Mouse (Mus musculus) liver, embryonic 11.5 days (tissue): Measurements from ENCODE around the gene Aanat. TPM values are rescaled to one million over a fixed set of nuclear protein-coding genes. Genes with fewer than 3 reads are reported as not detected.
"Not testable (repeated sequence)": the region's sequence is repeated elsewhere in the genome, so short reads cannot be mapped to it uniquely, and the experiment has no call there.

Source experiments
- ATAC-seq: fragments of 200-750 bp; cut with Nextera tagmentation; replicated peaks from 2 replicates; pipeline ENCODE4 v1.8.0; 2017; ENCODE audit warnings: moderate number of reproducible peaks, mild to moderate bottlenecking, moderate TSS enrichment, moderate library complexity; ENCODE audit not compliant: low FRiP score
- DNase-seq: peaks from one replicate; pipeline ENCODE4 v3.0.0-alpha.2; 2017; ENCODE audit warnings: low spot score
- H3K27ac ChIP-seq: fragments of 300-500 bp; sonication (generic); 2 replicates; pipeline ENCODE4 v1.5.1; 2014; ENCODE audit warnings: mild to moderate bottlenecking, low read depth, low read length, control low read depth
- H3K27me3 ChIP-seq: fragments of 300-500 bp; sonication (generic); replicated peaks from 2 replicates; pipeline ENCODE4 v1.6.1; 2014; ENCODE audit warnings: low read length, mixed read lengths; ENCODE audit not compliant: control insufficient read depth, insufficient read depth
- H3K36me3 ChIP-seq: fragments of 300-500 bp; sonication (generic); 2 replicates; pipeline ENCODE4 v1.6.1; 2014; ENCODE audit warnings: mild to moderate bottlenecking, low read length, moderate library complexity, mixed read lengths; ENCODE audit not compliant: control insufficient read depth, insufficient read depth
- H3K4me1 ChIP-seq: fragments of 300-500 bp; sonication (generic); replicated peaks from 2 replicates; pipeline ENCODE4 v1.6.1; 2014; ENCODE audit warnings: low read length, mixed read lengths; ENCODE audit not compliant: control insufficient read depth, insufficient read depth
- H3K4me2 ChIP-seq: fragments of 300-500 bp; sonication (generic); 2 replicates; pipeline ENCODE4 v1.6.1; 2014; ENCODE audit warnings: mild to moderate bottlenecking, control low read depth, moderate library complexity
- H3K4me3 ChIP-seq: fragments of 300-500 bp; sonication (generic); 2 replicates; pipeline ENCODE4 v1.5.1; 2014; ENCODE audit warnings: low read depth, low read length, control low read depth
- H3K9ac ChIP-seq: fragments of 300-500 bp; sonication (generic); 2 replicates; pipeline ENCODE4 v1.6.1; 2014; ENCODE audit warnings: low read depth, low read length, control low read depth
- H3K9me3 ChIP-seq: fragments of 300-500 bp; sonication (generic); 2 replicates; pipeline ENCODE4 v1.6.1; 2016; ENCODE audit warnings: low read length, inconsistent platforms, mixed read lengths; ENCODE audit not compliant: control insufficient read depth
- WGBS: fragments of 180-500 bp; shearing (Covaris S2); extraction: QIAGEN DNeasy Blood & Tissue Kit; methylation state at CpG from one replicate; pipeline ENCODE4 v1.1.7; 2014; 5-methylcytosine and 5-hydroxymethylcytosine counted together
- polyA plus RNA-seq: library from polyadenylated mRNA; unstranded; fragments of >200 nt; fragmentation: Nextera tagmentation; extraction: Ambion mirVana; gene quantifications from 2 replicates; pipeline ENCODE4 v1.2.1, GENCODE M21; 2014

Aanat gene
- polyA plus RNA-seq, 1 experiment from 2014 or later: not detected

DNA sequence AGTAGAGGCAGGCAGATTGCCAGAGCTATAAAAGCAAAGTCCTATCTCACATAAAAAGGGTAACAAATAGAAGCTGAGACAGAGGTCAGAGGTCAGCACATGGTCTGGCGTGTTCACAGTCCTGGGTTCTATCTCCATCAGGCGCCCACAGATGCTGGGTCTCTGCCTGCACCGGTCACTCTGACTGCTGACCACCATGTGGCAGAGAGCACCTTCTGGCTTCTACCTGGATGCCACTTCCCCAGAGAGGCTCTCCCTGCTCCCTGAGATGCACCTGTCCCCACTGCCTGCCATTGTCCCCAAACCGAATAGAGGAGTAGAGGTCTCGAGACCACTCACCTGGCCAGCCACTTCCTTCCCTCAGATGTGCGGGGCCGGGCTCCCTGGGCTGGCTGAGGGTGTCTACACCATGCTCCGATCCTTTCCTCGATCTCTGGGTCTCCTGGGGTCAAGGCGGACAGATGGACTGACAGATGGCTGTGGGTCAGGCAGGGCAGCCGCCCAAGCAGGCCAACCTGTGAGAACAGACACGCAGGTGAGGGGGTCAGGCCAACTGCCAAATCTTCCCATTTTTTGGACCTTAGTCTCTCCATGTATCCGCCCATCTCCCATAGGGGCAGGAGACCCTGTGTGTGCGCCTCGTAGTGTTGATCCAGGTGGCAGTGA lies 23.9 kb downstream of the Aanat start:
- H3K9me3 ChIP-seq: no peaks in the 10 kb centered on the region
- peaks cover 31% of the 10 kb centered on the region for H3K4me1 ChIP-seq
- ATAC-seq (no peak), DNase-seq (no peak)
- H3K27me3 ChIP-seq: no peaks in the 10 kb centered on the region
- H3K4me2 ChIP-seq: no peak overlapping the region
- peaks cover 8% of the 10 kb centered on the region; the same call in 1 of the 2 replicates for H3K36me3 ChIP-seq
- H3K27ac ChIP-seq: no peak overlapping the region
- no peak overlapping the region for H3K4me3 ChIP-seq
- no peak overlapping the region for H3K9ac ChIP-seq
- 85% methylated on average over 15 of the region's 15 CpGs for WGBS

DNA sequence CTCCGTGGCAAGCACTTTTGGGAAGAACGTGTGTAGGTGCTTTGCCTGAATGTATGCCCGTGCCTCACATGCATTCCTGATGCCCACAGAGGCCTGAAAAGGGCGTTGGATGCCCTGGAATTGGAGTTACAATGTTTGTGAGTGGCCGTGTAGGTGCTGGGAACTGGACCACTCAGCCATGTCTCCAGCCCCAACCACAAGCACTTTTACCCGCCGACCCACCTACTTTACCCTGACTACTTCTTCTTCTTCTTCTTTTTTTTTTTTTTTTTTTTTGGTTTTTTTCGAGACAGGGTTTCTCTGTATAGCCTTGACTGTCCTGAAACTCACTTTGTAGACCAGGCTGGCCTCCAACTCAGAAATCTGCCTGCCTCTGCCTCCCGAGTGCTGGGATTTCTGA lies 24.9 kb downstream of the Aanat start:
- H3K4me2 ChIP-seq, H3K9ac ChIP-seq, ATAC-seq, H3K4me3 ChIP-seq, H3K9me3 ChIP-seq, H3K27ac ChIP-seq, H3K36me3 ChIP-seq, DNase-seq, H3K27me3 ChIP-seq: not testable (repeated sequence)
- peaks cover 42% of the 10 kb centered on the region for H3K4me1 ChIP-seq
- 83% methylated on average over 9 of the region's 9 CpGs for WGBS

DNA sequence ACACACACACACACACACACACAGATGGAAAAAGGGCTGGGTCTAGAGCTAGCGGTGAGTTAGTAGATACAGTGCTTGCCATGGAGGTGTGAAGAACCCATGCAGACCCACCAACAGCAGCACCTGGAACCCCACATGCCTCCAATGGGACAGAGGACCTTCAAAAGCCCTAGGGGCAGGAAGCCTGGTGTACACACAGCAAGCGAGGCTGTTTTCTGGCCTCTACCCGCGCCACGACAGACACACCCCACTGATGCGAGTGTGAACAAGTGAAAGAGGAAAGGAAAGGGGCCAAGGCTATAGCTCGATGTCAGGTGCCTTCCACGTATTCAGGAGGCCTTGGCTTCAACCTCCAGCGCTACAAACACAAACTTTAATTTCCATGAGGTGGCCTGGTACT lies 25.7 kb downstream of the Aanat start:
- Histone ChIP-seq H3K27ac (no peak overlapping the region), H3K4me3 (no peak overlapping the region), H3K4me1 (peaks cover 49% of the 10 kb centered on the region), H3K36me3 (0 out of 2 replicates have a peak, but pooled peaks cover under 1% of the 10 kb centered on the region), H3K9ac (no peak overlapping the region), H3K27me3 (no peaks in the 10 kb centered on the region), H3K4me2 (no peak overlapping the region), H3K9me3 (no peaks in the 10 kb centered on the region)
- DNase-seq (no peak), ATAC-seq (no peak)
- WGBS: 83% methylated on average over 9 of the region's 9 CpGs

DNA sequence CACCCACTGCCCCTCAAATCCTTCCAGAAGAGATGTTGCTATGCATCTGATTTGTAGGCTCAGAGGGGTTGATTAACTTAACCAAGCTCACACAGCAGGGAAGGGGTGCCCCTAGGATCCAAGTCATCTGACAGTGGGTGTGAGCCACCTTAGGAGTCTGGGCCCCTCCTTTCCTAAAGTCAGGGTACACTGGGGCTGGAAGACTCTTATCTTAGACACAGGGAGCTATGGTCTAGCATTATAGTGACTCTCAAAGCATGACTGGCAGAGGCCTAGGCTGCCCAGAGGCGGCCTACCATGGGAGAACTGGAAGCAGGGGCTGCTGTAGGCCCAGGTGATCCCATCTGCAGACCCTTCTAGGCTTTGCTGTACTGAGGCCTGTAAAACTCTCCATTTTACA lies 26.3 kb downstream of the Aanat start:
- no peaks in the 10 kb centered on the region for H3K27me3 ChIP-seq
- 0 out of 2 replicates have a peak, but pooled peaks have one; percentile 21 for ATAC-seq
- H3K27ac ChIP-seq: no peak overlapping the region
- 91% methylated on average over 1 of the region's 1 CpGs for WGBS
- no peak overlapping the region for H3K9ac ChIP-seq
- no peak overlapping the region for H3K4me2 ChIP-seq
- no peak overlapping the region for H3K4me3 ChIP-seq
- no peaks in the 10 kb centered on the region for H3K36me3 ChIP-seq
- DNase-seq: no peak
- no peaks in the 10 kb centered on the region for H3K9me3 ChIP-seq
- peaks cover 55% of the 10 kb centered on the region for H3K4me1 ChIP-seq

DNA sequence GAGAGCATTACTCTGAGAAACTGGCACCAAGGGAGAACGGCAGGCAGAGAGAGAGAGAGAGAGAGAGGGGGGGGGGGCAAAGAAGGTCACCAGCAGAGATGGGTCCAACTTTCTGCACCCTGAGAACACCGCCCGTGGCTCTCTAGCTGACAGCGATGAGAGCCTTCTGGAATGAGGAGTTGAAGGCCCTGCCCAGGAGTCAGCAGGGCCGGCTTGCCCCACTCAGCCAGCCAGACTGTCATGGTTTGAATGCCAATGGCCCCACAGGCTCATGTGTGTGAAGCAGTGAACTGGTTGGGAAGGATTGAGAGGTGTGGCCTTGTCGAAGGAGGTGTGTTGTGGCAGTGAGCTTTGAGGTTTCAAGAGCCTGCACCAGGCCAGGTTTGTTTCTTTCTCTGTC lies 27.0 kb downstream of the Aanat start:
- no peaks in the 10 kb centered on the region for H3K36me3 ChIP-seq
- no peak overlapping the region for H3K4me2 ChIP-seq
- H3K9me3 ChIP-seq: no peaks in the 10 kb centered on the region
- no peak for DNase-seq
- no peak overlapping the region for H3K4me3 ChIP-seq
- WGBS: 91% methylated on average over 6 of the region's 6 CpGs
- no peak for ATAC-seq
- H3K9ac ChIP-seq: no peak overlapping the region
- H3K27ac ChIP-seq: no peak overlapping the region
- H3K4me1 ChIP-seq: peaks cover 60% of the 10 kb centered on the region
- H3K27me3 ChIP-seq: no peaks in the 10 kb centered on the region

DNA sequence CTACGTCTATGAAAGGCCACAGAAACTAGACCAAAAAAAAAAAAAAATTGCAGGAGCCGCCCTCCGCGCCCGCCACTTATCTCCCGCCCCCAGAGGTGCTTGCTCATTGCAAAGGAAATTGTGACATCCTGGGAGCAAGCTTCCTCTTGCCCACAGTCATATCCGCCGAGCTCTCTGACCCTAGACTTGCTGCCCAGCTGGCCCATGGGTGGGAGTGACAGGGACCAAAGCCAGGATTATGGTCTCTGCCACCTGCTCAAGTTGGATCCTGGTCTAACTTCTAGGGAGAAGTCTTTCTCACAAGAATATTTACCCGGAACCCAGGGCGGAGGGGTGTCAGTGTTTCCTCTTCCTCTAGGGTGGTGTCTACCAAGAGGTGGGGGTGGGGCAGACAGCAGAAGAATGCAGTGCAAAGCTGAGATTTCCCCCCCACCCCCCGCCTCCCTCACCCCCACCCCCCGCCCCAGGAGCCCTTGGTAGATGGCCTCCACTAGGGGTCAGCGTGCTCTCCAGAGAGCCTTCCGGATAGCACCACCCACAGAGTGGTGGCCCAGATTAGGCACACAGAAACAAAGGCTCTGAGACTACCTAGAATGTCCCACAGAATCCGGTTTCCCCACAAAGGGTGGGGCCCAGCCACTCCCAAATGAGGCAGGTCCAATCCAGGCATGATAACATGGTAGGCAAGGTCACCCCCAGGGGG lies 29.7 kb downstream of the Aanat start:
- WGBS: 20% methylated on average over 15 of the region's 15 CpGs
- Histone ChIP-seq H3K9me3 (no peaks in the 10 kb centered on the region), H3K4me3 (peak overlapping the region; percentile 7; the same call in 1 of the 2 replicates), H3K9ac (no peak overlapping the region), H3K4me1 (peaks cover 72% of the 10 kb centered on the region), H3K27me3 (no peaks in the 10 kb centered on the region), H3K36me3 (no peaks in the 10 kb centered on the region), H3K4me2 (peak overlapping the region; percentile 63), H3K27ac (peak overlapping the region; percentile 73)
- ATAC-seq (peak; percentile 69), DNase-seq (peak; percentile 77)

DNA sequence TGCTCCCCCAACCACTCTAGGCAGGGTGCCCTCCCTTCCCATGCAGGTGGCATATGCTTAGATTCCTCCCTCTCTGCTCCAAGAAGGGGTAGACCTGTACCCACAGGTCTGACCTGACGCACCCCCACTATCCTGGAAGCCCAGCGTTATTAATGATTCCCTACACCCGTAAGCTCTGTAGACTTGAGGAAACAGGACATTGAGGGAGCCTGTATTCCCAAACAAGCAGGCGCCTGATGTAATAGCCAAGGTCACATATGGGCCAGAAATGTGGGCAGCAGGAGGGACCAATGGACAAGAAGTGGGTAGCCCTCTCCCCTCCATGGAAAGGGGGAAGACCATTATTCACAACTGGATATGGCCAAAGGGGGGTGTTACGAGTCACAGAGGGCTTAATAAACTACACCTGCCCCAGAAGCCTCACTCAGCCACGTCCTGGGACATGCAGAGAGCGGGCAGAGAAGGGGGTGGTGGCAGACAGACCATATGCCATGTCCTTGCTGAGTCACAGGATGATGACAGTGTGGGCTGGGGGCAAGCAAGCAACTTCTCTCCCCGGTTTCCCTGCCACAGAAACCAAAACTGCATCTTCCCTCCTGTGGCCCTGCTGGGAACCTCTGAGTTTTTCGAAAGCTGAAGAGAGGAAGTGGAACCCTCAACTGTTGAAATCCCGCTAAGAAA lies 30.3 kb downstream of the Aanat start:
- 52% methylated on average over 10 of the region's 10 CpGs for WGBS
- no peaks in the 10 kb centered on the region for H3K9me3 ChIP-seq
- H3K36me3 ChIP-seq: no peaks in the 10 kb centered on the region
- no peak for ATAC-seq
- peak overlapping the region; percentile 23; the same call in 1 of the 2 replicates for H3K9ac ChIP-seq
- H3K27ac ChIP-seq: peak overlapping the region; percentile 73
- no peak for DNase-seq
- H3K4me2 ChIP-seq: peak overlapping the region; percentile 63
- no peak overlapping the region for H3K4me3 ChIP-seq
- H3K27me3 ChIP-seq: no peaks in the 10 kb centered on the region
- H3K4me1 ChIP-seq: peaks cover 79% of the 10 kb centered on the region

DNA sequence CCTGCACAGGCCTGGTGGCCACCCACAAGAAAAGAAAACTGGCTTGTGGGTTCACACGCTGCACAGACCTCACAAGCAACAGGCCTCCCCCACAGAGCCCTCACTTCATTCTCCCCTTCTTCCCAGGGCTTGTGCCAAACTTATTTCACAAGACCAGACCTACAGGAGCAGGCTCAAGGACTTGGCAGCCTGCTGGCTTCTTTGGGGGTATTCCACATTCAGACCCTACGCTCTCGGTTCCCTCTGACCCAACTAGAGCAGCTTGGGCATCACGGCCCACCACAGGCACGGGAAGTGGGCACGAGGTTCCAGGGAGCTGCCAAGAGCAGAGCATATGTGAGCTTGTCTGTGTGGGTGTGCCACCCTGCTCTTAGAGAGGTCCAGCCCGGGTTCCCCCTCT lies 31.4 kb downstream of the Aanat start:
- no peak overlapping the region; the same call in 1 of the 2 replicates for H3K9ac ChIP-seq
- H3K27me3 ChIP-seq: no peaks in the 10 kb centered on the region
- H3K4me3 ChIP-seq: no peak overlapping the region
- WGBS: 83% methylated on average over 7 of the region's 7 CpGs
- H3K9me3 ChIP-seq: no peaks in the 10 kb centered on the region
- no peak for ATAC-seq
- H3K4me2 ChIP-seq: peak overlapping the region; percentile 5; the same call in 1 of the 2 replicates
- H3K4me1 ChIP-seq: peaks cover 88% of the 10 kb centered on the region
- no peaks in the 10 kb centered on the region for H3K36me3 ChIP-seq
- H3K27ac ChIP-seq: peak overlapping the region; percentile 25; the same call in 1 of the 2 replicates
- DNase-seq: no peak
